Mouse (Mus musculus) urinary bladder, postnatal 4 days (tissue): Measurements from ENCODE around the gene Cdc42ep4.

ENCODE experiments used
- DNase-seq, 2 experiments: peaks; one replicate each; pipeline ENCODE4 v3.0.0; 2021 to 2022; ENCODE audit warnings: low spot score in 2 of 2

Cdc42ep4 gene

DNA sequence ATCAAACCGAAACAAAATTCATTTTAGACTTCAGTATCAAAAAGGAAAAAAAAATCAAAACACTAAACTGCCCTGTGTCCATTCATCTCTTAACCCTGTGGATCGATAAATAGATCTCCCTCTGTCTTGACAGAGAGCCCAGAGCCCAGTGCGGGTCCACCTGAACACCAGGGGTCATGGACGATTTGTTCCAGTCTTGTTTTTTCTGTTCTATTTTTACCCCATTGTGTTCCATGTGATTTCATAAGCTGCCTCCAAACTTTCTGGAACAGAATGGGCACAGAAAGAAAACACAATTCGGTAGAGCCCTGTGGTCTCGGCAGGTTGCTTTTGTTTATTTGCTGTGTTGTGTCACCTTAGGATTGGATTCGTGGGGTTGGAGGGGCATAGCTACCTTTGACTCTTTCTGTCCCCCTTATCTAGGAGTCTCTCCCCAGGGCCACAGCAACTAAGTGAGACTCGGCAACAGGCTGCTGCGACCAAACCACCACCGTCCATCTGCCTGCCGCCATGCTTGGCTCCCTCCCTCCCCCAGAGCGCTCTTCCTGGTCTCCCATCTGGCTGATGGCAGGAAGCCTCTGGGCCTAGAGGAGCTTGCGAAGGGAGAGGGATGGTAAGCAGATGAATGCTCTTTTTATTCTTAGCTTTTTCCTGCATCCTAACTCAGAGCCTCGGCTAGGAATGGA lies 29.1 kb downstream of the Cdc42ep4 start:
- no peak for DNase-seq

GRCm38 (mm10) chr11:113717767-113718424 lies 33.8 kb downstream of the Cdc42ep4 start:
- no peak for DNase-seq

GRCm38 (mm10) chr11:113716132-113716531 lies 35.5 kb downstream of the Cdc42ep4 start:
- DNase-seq = no peak

DNA sequence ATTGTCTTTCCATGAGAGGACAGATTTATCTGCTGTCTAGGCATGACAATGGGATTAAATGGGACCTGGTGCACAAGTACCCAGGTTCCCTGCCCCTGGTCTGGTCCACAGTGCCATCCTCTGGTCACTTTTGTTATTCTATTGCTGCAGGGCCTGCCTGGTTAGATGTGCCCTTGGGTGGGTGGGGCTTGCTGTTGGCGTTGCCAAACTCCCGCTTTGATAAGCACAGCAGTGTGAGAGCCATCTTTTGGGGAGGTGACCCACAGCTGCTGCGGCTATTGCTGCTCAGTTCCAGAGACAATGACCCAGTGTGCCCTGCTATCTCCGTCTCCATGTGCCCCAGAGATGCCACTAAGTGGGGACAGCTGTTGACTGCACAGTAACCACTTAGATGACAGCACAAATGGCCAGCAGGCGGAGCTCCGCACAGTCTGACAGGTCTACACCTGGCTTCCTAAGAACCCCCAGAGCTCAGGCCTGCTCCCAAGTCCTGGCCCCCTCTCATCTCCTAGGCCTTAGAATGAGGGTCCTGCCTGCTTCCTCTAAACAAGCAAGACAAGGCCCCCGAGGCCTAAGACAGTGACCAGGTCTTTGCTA lies 36.5 kb downstream of the Cdc42ep4 start:
- no peak for DNase-seq

DNA sequence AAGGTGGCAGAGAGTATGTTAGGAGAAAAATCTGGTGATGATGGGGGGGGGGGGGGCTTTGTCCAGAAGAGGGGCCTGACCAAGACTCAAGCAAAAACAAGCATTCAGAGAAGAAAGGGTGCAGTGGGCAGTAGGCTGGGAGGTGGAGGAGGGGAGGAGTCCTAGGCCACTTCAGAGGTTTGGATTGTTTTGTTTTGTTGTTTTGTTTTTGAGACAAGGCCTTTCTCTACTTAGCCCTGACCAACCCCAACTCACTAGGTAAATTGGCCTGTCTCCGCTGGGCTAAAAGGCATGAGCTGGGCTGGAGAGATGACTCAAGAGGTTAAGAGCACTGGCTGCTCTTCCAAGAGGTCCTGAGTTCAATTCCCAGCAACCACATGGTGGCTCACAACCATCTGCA lies 40.6 kb downstream of the Cdc42ep4 start:
- DNase-seq = no peak

GRCm38 (mm10) chr11:113710257-113710777 lies 41.4 kb downstream of the Cdc42ep4 start:
- no peak for DNase-seq

DNA sequence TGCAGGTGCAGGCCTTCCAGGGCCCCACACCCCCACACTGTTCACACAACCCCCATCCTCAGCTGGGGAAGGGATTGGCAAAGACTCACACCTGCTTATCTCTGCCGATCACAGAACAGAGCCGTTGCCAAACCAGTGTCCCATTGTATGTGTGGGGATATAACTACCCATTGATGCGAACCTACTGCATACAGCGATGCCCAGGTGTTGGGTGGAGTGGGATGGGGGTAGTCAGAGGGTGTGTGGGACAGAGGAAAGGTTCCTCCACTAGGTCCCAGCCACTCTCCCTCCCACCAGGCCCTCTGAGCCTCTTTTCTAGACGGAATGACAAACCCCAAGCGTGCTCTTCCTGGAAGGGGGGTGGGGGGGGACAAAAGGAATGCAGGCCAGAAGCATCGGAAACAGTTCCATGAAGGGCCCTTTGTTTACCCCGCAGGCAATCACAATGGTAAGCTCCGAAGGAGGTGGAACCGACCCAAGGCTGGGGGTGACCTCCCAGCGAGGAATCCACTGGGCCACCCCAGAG lies 41.9 kb downstream of the Cdc42ep4 start, which contains the start of gene Cpsf4l:
Gene Cpsf4l, minus strand, starts transcription at position 287 of the 526 bp plus-strand sequence.
- no peak for DNase-seq

- no peak for DNase-seq
Measured at GRCm38 (mm10) chr11:113709272-113709671, 42.4 kb downstream of the Cdc42ep4 start.

DNA sequence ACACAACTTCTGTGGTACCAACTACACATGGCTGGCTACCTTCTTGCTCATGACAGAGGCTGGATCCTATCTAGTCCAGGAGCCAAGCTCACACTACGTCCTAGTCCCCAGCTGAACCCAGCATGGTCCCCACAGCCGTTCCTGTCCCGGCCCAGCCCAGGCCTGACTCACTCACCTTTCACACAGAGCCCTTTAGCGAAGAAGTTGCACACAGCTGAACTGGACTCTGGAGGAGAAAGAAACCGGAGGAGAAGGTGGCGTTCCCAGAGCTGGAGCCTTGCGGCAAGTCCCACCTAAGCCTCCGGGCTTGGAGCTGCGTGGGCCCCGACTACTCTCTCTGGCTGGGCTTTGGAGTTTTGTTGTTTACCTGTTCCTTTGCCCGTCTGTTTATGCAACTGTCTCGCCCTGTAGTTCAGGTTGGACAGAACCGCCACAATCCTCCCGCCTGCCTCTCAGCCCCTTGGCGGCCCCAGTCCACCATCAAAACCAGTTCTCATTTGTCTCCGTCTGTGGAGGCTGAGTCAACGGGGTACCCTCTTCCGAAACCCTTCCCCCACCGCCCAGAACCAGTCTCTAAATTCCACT lies 43.0 kb downstream of the Cdc42ep4 start:
- no peak for DNase-seq

- no peak for DNase-seq
Measured at GRCm38 (mm10) chr11:113705966-113706652, 45.6 kb downstream of the Cdc42ep4 start.

DNA sequence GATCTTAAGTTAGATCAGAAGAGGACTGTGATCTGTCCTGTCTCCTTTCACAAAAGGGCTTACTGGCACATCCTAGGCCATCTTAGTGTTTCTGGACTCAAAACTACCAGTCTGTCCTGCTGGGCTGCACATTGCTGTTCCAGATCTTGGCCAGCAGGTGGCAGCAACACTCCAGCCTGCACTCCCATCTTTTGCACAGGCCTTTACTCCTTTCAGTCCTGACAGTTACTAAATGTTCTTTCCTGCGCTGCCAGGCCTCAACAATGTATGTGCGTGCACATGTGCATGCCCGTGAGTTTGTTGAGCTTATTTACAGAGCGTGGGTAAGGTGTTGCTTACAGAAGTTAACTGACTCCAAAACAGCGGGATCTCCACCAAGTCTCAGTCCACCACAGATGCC lies 47.9 kb downstream of the Cdc42ep4 start:
- DNase-seq = peak; percentile 70 to 74

DNA sequence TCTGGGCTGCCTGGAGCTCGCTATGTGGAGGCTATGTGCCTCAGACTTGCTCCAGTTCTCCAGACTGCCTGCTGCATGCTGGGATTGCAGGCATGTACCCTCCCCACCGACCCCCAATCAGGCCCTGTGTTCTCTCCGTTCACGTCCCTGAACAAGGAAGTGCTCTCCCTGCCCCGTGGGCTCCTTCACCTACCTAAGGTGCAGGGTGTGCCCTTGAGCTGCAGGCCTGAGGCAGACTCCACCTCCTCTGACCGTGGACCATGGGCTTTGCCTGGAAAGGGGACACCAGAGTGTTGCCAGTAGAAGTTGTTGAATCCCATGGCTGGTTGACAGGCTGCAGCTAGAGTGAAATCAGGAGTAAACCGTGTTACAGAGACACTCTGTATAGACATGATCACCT lies 52.0 kb downstream of the Cdc42ep4 start:
- no peak for DNase-seq

- DNase-seq = no peak
Measured at GRCm38 (mm10) chr11:113698013-113698545, 53.6 kb downstream of the Cdc42ep4 start.

DNA sequence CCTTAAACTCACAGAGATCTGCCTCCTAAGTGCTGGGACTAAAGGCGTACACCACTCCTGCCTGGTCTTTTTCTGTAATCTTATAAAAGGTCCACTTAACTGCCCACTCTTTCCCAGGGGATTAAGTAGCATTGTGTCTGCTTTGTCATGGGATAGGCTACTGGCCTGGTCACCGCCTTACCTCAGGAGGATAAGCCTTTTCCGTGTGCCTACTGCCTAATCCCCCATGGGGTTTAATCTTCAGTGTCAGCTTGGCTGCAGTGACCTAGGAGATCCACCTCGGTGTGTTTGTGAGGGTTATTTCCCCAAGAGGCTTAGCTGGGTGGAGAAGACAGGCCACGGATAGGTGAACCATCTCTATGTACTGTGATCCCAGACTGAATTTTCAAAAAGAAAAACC lies 54.1 kb downstream of the Cdc42ep4 start:
- no peak for DNase-seq

GRCm38 (mm10) chr11:113691851-113692250 lies 59.8 kb downstream of the Cdc42ep4 start:
- DNase-seq = no peak

- DNase-seq = no peak
Measured at GRCm38 (mm10) chr11:113691318-113691717, 60.4 kb downstream of the Cdc42ep4 start.

DNA sequence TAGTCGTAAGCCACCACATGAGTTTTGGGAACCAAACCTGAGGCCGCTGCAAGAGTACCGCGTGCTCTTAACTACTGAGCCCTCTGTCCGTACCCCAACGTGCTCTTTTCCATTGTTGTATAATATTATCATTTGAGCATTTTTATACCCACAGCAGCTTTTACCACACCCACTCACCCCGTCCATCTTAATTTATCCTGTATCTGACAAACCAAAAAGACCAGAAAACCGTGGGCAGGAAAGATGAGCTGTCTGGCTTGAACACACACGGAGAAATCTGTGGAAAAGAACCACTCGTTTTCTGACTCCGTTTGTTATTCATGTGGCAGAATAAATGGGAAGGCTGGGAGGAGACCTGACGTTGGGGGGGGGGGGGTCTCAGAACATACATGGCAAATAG lies 61.2 kb downstream of the Cdc42ep4 start:
- no peak for DNase-seq

GRCm38 (mm10) chr11:113687031-113687430 lies 64.7 kb downstream of the Cdc42ep4 start:
- no peak for DNase-seq

GRCm38 (mm10) chr11:113684707-113685426 lies 66.8 kb downstream of the Cdc42ep4 start:
- no peak for DNase-seq

DNA sequence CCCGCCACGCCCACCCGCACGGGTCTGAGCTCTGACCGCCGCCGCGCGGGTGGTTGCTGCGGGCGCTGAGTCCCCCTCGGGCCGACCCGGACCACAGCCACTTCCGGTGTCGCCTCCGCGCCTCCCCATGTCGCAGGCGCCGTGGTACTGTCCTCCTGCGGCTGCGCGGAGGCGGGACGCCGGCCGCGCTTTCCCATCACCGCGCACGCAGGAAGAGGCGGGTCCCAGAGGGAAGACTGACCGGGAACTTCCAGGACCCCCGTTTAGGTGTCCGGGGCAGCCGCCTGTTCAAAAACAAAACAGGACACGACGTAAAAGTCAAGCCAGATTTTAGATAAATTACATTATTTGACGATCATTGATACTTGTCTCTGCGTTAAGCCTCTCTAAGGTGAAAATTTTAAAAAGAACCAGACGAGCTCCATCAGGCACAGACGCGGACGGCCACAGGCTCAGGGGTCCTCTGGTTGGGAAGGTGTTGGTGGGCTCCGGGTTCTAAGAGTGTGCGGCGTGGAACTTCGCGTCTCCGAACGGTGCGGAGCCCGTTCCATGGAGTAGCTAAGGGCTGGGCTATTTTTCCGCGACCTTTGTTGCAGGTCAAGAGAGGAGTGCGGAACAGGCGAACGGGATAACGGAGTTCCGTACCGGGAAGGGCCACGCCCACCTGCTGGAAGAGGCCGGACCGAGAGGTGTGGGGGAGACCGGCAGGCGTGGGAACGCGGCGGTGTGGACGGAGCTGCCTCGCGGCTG lies 67.5 kb downstream of the Cdc42ep4 start, which contains the start of the genes Fam104a and D11Wsu47e:
Gene Fam104a, minus strand, starts transcription at position 199 of the 750 bp plus-strand sequence.
Gene D11Wsu47e, plus strand, starts transcription at position 456 of the 750 bp plus-strand sequence.
- peak; percentile 92 to 93 for DNase-seq
